Mouse (Mus musculus) MEL (cell line): Measurements from ENCODE around the gene Tomm20. TPM values are rescaled to one million over a fixed set of nuclear protein-coding genes. Genes with fewer than 3 reads are reported as not detected.
A peak's percentile ranks its signal among the peaks of the same experiment; 100 is the strongest.

ENCODE experiments used
- DNase-seq: peaks from one replicate; pipeline ENCODE4 v3.0.0; 2011; ENCODE audit warnings: low read depth, low spot score
- H3K27ac ChIP-seq: 2 replicates; pipeline ENCODE4 v1.5.1; 2012; ENCODE audit warnings: low read depth, mild to moderate bottlenecking, control low read depth, low read length, moderate library complexity; ENCODE audit not compliant: control insufficient read depth
- H3K27me3 ChIP-seq, 2 experiments: fragments of 150-350 bp in 1 of 2; sonication (generic) in 1 of 2; 2 replicates each; pipeline ENCODE4 v1.6.1; 2012; ENCODE audit warnings: low read length in 2 of 2, mild to moderate bottlenecking in 2 of 2, improper control_type of control experiment in 1 of 2, moderate library complexity in 1 of 2; ENCODE audit not compliant: insufficient read depth in 2 of 2, control insufficient read depth in 1 of 2
- H3K36me3 ChIP-seq, 2 experiments: 2 replicates each; pipeline ENCODE4 v1.6.1; 2012 to 2014; ENCODE audit warnings: low read length in 2 of 2, improper control_type of control experiment in 1 of 2, inconsistent platforms in 1 of 2, mild to moderate bottlenecking in 1 of 2; ENCODE audit not compliant: insufficient read depth in 2 of 2, control insufficient read depth in 1 of 2
- H3K4me1 ChIP-seq, 2 experiments: fragments of 150-350 bp in 1 of 2; sonication (generic) in 1 of 2; 2 replicates each; pipeline ENCODE4 v1.6.1; 2012; ENCODE audit warnings: low read length in 2 of 2, improper control_type of control experiment in 1 of 2, mild to moderate bottlenecking in 1 of 2; ENCODE audit not compliant: insufficient read depth in 2 of 2, control insufficient read depth in 1 of 2
- H3K4me3 ChIP-seq, 2 experiments: fragments of 150-350 bp in 1 of 2; sonication (generic) in 1 of 2; 2 replicates each; pipeline ENCODE4 v1.5.1; 2012; ENCODE audit warnings: low read depth in 2 of 2, low read length in 2 of 2, mild to moderate bottlenecking in 2 of 2, moderate library complexity in 2 of 2, control low read depth in 1 of 2, improper control_type of control experiment in 1 of 2; ENCODE audit not compliant: control insufficient read depth in 1 of 2, insufficient read depth in 1 of 2
- H3K79me2 ChIP-seq: 2 replicates; pipeline ENCODE4 v1.6.1; 2012; ENCODE audit warnings: mild to moderate bottlenecking, low read length, moderate library complexity; ENCODE audit not compliant: control insufficient read depth, poor library complexity, insufficient read depth
- H3K9ac ChIP-seq: 2 replicates; pipeline ENCODE4 v1.6.1; 2012; ENCODE audit warnings: low read depth, mild to moderate bottlenecking, control low read depth, low read length, moderate library complexity; ENCODE audit not compliant: control insufficient read depth, poor library complexity, severe bottlenecking
- H3K9me3 ChIP-seq: fragments of 150-350 bp; sonication (generic); replicated peaks from 2 replicates; pipeline ENCODE4 v1.6.1; 2012; ENCODE audit warnings: mild to moderate bottlenecking, low read length, improper control_type of control experiment, moderate library complexity; ENCODE audit not compliant: insufficient read depth
- BHLHE40 ChIP-seq: IDR thresholded peaks from 2 replicates; pipeline ENCODE4 v1.6.1; 2012; ENCODE audit warnings: low read depth, mild to moderate bottlenecking, inconsistent platforms, low read length, improper control_type of control experiment, borderline replicate concordance
- CHD1 ChIP-seq: IDR thresholded peaks from 2 replicates; pipeline ENCODE4 v1.6.1; 2012; ENCODE audit warnings: low read depth, mild to moderate bottlenecking, inconsistent platforms, low read length, improper control_type of control experiment
- CTCF ChIP-seq, 3 experiments: IDR thresholded peaks in 2 of 3; conservative IDR thresholded peaks in 1 of 3; 2 replicates each; pipeline ENCODE4 v1.5.1; 2011 to 2012; ENCODE audit warnings: low read length in 3 of 3, low read depth in 2 of 3, mild to moderate bottlenecking in 2 of 3, improper control_type of control experiment in 1 of 3, inconsistent platforms in 1 of 3, mixed read lengths in 1 of 3, moderate library complexity in 1 of 3; ENCODE audit not compliant: control insufficient read depth in 1 of 3, insufficient read depth in 1 of 3, poor library complexity in 1 of 3, severe bottlenecking in 1 of 3
- EP300 ChIP-seq, 2 experiments: IDR thresholded peaks; 2 replicates each; pipeline ENCODE4 v1.6.1; 2011; ENCODE audit warnings: improper control_type of control experiment in 2 of 2, low read length in 2 of 2, low read depth in 1 of 2, mild to moderate bottlenecking in 1 of 2
- ETS1 ChIP-seq: IDR thresholded peaks from 2 replicates; pipeline ENCODE4 v1.6.1; 2012; ENCODE audit warnings: low read depth, mild to moderate bottlenecking, inconsistent platforms, low read length, improper control_type of control experiment, moderate library complexity
- GATA1 ChIP-seq: IDR thresholded peaks from 2 replicates; pipeline ENCODE4 v1.6.1; 2011; ENCODE audit warnings: low read depth, low read length, improper control_type of control experiment
- JUND ChIP-seq: IDR thresholded peaks from 2 replicates; pipeline ENCODE4 v1.6.1; 2011; ENCODE audit warnings: low read depth, mild to moderate bottlenecking, improper control_type of control experiment, low read length
- KAT2A ChIP-seq: conservative IDR thresholded peaks from 2 replicates; pipeline ENCODE4 v1.6.1; 2012; ENCODE audit warnings: low read depth, low read length, improper control_type of control experiment, inconsistent platforms
- MAFK ChIP-seq: IDR thresholded peaks from 2 replicates; pipeline ENCODE4 v1.6.1; 2011; ENCODE audit warnings: low read depth, mild to moderate bottlenecking, low read length, improper control_type of control experiment, borderline replicate concordance
- MAX ChIP-seq: IDR thresholded peaks from 2 replicates; pipeline ENCODE4 v1.6.1; 2011; ENCODE audit warnings: low read length, improper control_type of control experiment
- MEF2A ChIP-seq: IDR thresholded peaks from 2 replicates; pipeline ENCODE4 v1.6.1; 2014; ENCODE audit warnings: low read depth, mild to moderate bottlenecking, inconsistent platforms, low read length, improper control_type of control experiment; ENCODE audit not compliant: poor library complexity, insufficient replicate concordance, severe bottlenecking; ENCODE audit errors: extremely low read depth
- MXI1 ChIP-seq: IDR thresholded peaks from 2 replicates; pipeline ENCODE4 v1.6.1; 2011; ENCODE audit warnings: mild to moderate bottlenecking, low read depth, low read length, improper control_type of control experiment
- MYC ChIP-seq: IDR thresholded peaks from 2 replicates; pipeline ENCODE4 v1.6.1; 2011; ENCODE audit warnings: low read depth, mild to moderate bottlenecking, low read length, improper control_type of control experiment, moderate library complexity
- NELFE ChIP-seq: IDR thresholded peaks from 2 replicates; pipeline ENCODE4 v1.6.1; 2011; ENCODE audit warnings: low read depth, low read length, improper control_type of control experiment
- NRF1 ChIP-seq: IDR thresholded peaks from 2 replicates; pipeline ENCODE4 v1.6.1; 2014; ENCODE audit warnings: low read depth, mild to moderate bottlenecking, inconsistent platforms, low read length, improper control_type of control experiment, moderate library complexity; ENCODE audit not compliant: poor library complexity, insufficient read depth, severe bottlenecking
- POLR2A ChIP-seq, 2 experiments: IDR thresholded peaks; 2 replicates each; pipeline ENCODE4 v1.6.1; 2011 to 2012; ENCODE audit warnings: low read length in 2 of 2, mild to moderate bottlenecking in 2 of 2, control low read depth in 1 of 2, improper control_type of control experiment in 1 of 2, low read depth in 1 of 2, moderate library complexity in 1 of 2; ENCODE audit not compliant: control insufficient read depth in 1 of 2, insufficient read depth in 1 of 2, poor library complexity in 1 of 2
- SIN3A ChIP-seq: IDR thresholded peaks from 2 replicates; pipeline ENCODE4 v1.6.1; 2012; ENCODE audit warnings: low read length, improper control_type of control experiment, inconsistent platforms
- SMC3 ChIP-seq: IDR thresholded peaks from 2 replicates; pipeline ENCODE4 v1.6.1; 2011; ENCODE audit warnings: low read depth, low read length, improper control_type of control experiment
- UBTF ChIP-seq: IDR thresholded peaks from 2 replicates; pipeline ENCODE4 v1.6.1; 2012; ENCODE audit warnings: low read depth, mild to moderate bottlenecking, inconsistent platforms, low read length, improper control_type of control experiment, moderate library complexity, borderline replicate concordance; ENCODE audit not compliant: insufficient read depth
- USF1 ChIP-seq: IDR thresholded peaks from 2 replicates; pipeline ENCODE4 v1.6.1; 2014; ENCODE audit warnings: low read depth, mild to moderate bottlenecking, inconsistent platforms, low read length, improper control_type of control experiment, moderate library complexity
- USF2 ChIP-seq, 2 experiments: IDR thresholded peaks; 2 replicates each; pipeline ENCODE4 v1.6.1; 2011 to 2012; ENCODE audit warnings: improper control_type of control experiment in 2 of 2, low read length in 2 of 2, borderline replicate concordance in 1 of 2, inconsistent platforms in 1 of 2, low read depth in 1 of 2, mild to moderate bottlenecking in 1 of 2; ENCODE audit not compliant: insufficient read depth in 1 of 2
- ZC3H11A ChIP-seq: IDR thresholded peaks from 2 replicates; pipeline ENCODE4 v1.6.1; 2012; ENCODE audit warnings: low read depth, mild to moderate bottlenecking, inconsistent platforms, low read length, improper control_type of control experiment
- ZKSCAN1 ChIP-seq: IDR thresholded peaks from 2 replicates; pipeline ENCODE4 v1.6.1; 2012; ENCODE audit warnings: low read depth, mild to moderate bottlenecking, inconsistent platforms, low read length, improper control_type of control experiment, moderate library complexity
- ZMIZ1 ChIP-seq: IDR thresholded peaks from 2 replicates; pipeline ENCODE4 v1.6.1; 2012; ENCODE audit warnings: low read depth, mild to moderate bottlenecking, inconsistent platforms, low read length, improper control_type of control experiment, moderate library complexity
- polyA plus RNA-seq, 2 experiments: library from polyadenylated mRNA; stranded (reverse) in 1 of 2; unstranded in 1 of 2; fragments of >175 nt in 1 of 2; fragments of >200 nt in 1 of 2; gene quantifications; 2 replicates each; pipeline versions ENCODE4 v1.2.1 to v1.2.4; 2012; ENCODE audit warnings: low replicate concordance in 2 of 2, low read depth in 1 of 2; ENCODE audit not compliant: insufficient read length in 2 of 2, insufficient read depth in 1 of 2, missing spikeins in 1 of 2
- total RNA-seq: library from RNA; depleted of rRNA; stranded (reverse); fragments of 300-350 nt; gene quantifications from 2 replicates; pipeline ENCODE4 v1.2.3, GENCODE M21; 2012

Tomm20 gene
- total and polyA plus RNA-seq, 3 experiments = 676 to 886 TPM; not detected in 1

DNA sequence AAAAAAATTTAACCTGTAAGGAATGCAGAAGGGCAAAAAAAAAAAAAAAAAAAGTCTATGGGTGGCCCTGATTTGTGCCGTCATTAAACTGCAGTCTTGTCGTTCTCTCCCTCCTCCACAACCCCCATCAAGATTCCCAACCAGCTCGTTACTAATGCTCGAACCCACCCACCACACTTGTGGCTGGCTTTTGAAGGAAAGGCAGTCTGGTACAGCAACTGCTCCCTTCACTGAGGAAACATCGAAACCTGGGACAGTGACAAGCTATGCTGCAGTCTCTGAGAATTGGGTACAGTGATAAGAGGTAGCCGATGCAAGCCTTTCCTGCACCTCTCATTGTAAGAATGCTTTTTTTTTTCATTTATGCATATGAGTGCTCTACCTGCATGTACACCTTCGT, 800 bp upstream of the Tomm20 start:
- H3K79me2 ChIP-seq = peaks cover 42% of the 10 kb centered on the region
- H3K4me1 ChIP-seq = peaks cover 5 to 10% of the 10 kb centered on the region in 2 experiments; a peak in 3 of 4 replicates
- H3K4me3 ChIP-seq = no peak overlapping the region
- no peak for TF ChIP-seq MYC
- TF ChIP-seq JUND = no peak
- TF ChIP-seq USF2 (IDR thresholded peaks at IDR 0.05; ENCODE audit: borderline replicate concordance in 1 of 2, insufficient read depth in 1 of 2, low read depth in 1 of 2, low read length in 2 of 2) = no peak
- TF ChIP-seq NELFE = no peak
- no peak for TF ChIP-seq MXI1
- no peak for TF ChIP-seq BHLHE40
- no peak for TF ChIP-seq UBTF
- no peak for TF ChIP-seq ETS1
- TF ChIP-seq ZC3H11A = no peak
- TF ChIP-seq CTCF (IDR thresholded peaks at IDR 0.05 in 2 of 3, conservative IDR thresholded peaks at IDR 0.05 in 1 of 3; ENCODE audit: control insufficient read depth in 1 of 3, insufficient read depth in 1 of 3, low read depth in 2 of 3, low read length in 3 of 3, poor library complexity in 1 of 3, severe bottlenecking in 1 of 3) = no peak
- TF ChIP-seq EP300 (IDR thresholded peaks at IDR 0.05; ENCODE audit: low read depth in 1 of 2, low read length in 2 of 2) = no peak
- no peak for TF ChIP-seq SMC3
- TF ChIP-seq MAX = no peak
- TF ChIP-seq SIN3A = no peak
- no peak for TF ChIP-seq MEF2A
- no peak for TF ChIP-seq MAFK
- TF ChIP-seq ZMIZ1 = no peak
- H3K27ac ChIP-seq = peak overlapping the region; percentile 76; the same call in 1 of the 2 replicates
- H3K36me3 ChIP-seq = peaks cover 15 to 20% of the 10 kb centered on the region in 2 experiments
- H3K27me3 ChIP-seq = no peaks in the 10 kb centered on the region
- H3K9ac ChIP-seq = no peak overlapping the region; the same call in 1 of the 2 replicates
- no peaks in the 10 kb centered on the region for H3K9me3 ChIP-seq
- DNase-seq = no peak

DNA sequence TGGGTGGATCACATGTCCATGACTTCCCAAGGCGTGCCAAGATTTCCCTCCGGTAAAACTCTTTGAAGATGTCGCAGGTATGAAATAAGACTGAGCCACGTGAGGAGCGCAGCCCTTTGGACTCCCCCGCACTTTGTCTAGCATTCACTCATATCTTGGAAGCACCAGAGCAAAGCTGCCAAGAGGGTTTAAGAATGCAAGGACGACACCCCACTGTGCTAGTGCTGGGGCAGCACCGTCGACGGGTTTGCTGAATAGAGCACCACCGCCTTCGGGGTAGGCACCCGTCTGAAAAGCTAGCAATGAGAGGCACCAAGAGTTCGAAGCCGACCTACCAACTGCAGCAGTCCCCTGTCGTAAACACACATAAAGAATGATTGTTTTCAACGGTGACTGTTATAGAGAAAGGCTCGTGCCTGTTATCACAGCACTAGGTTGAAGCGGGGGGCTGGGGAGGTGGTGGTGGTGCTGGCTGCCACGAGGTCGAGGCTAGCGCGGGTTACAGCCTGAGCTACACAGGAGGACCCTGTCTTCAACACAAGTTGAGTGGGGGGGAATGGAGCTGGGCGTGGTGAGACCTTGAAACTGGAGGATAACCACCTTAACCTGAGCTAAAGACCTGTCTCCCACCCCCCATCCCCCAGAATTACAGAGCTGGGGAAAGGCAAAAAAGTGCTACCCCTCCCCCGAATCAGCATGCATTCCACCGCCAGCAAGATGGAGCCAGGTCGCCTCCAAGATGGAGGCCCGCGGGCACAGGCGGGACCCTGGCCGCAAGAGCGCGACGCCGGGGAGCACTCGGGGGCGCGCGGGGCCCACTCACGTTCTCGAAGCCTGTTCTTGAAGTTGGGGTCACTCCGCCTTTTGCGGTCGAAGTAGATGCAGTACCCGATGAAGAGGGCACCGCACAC, 608 bp downstream of the Tomm20 start:
- H3K4me3 ChIP-seq = peak overlapping the region; percentile 98
- H3K27ac ChIP-seq = peak overlapping the region; percentile 74
- H3K4me1 ChIP-seq = peaks cover 5 to 10% of the 10 kb centered on the region in 2 experiments; a peak in 3 of 4 replicates
- peak; percentile 71 for DNase-seq
- H3K36me3 ChIP-seq = peaks cover 27 to 30% of the 10 kb centered on the region in 2 experiments
- peaks cover 55% of the 10 kb centered on the region for H3K79me2 ChIP-seq
- TF ChIP-seq CHD1 = peak; percentile 14; the same call in 1 of the 2 replicates
- peak in 1 of 2 experiments; percentile 20; a peak in 1 of 4 replicates for TF ChIP-seq POLR2A (IDR thresholded peaks at IDR 0.05; ENCODE audit: control insufficient read depth in 1 of 2, insufficient read depth in 1 of 2, low read depth in 1 of 2, low read length in 2 of 2, poor library complexity in 1 of 2)
- TF ChIP-seq NELFE = no peak
- TF ChIP-seq ZMIZ1 = 0 out of 2 replicates have a peak, but pooled peaks have one; percentile 15
- TF ChIP-seq MXI1 = peak; percentile 90
- peak; percentile 66; the same call in 1 of the 2 replicates for TF ChIP-seq USF1
- no peak for TF ChIP-seq ZKSCAN1
- TF ChIP-seq NRF1 = no peak
- no peak for TF ChIP-seq GATA1
- peak; percentile 22; the same call in 1 of the 2 replicates for TF ChIP-seq KAT2A
- 0 out of 2 replicates have a peak, but pooled peaks have one; percentile 37 for TF ChIP-seq MYC
- peak; percentile 24; the same call in 1 of the 2 replicates for TF ChIP-seq MAX
- H3K9me3 ChIP-seq = no peaks in the 10 kb centered on the region
- H3K9ac ChIP-seq = peak overlapping the region; percentile 96
- H3K27me3 ChIP-seq = no peaks in the 10 kb centered on the region
